Mouse (Mus musculus): Measurements from ENCODE around the gene Gm7849. TPM values are rescaled to one million over a fixed set of nuclear protein-coding genes. Genes with fewer than 3 reads are reported as not detected.

Gene Gm7849
- not detected in 2 replicates for polyA plus RNA-seq (2021; fragmentation: Nextera tagmentation)
- long read RNA-seq, experiment 1: 0 reads
- long read RNA-seq, experiment 2: 0 reads

DNA sequence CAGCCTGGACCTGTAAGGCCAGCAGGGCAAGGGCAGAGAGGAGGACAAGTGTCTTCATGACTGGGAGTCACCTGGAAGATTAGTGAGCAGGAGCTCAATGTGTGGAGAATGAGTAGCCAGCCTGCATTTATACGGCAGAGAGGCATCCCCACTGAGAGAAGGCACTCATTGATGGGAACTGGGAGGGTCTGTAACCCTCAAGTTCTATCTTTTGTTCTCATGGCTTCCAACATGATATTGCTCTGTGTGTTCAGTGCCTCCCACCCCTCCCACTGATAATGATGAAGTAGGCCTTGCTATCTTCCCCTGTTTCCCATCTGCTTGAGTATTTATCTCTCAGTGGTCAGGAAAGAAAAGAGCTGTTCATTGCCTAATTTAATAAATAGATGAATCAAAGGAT lies at the start of gene Gm7849:
Gene Gm7849, minus strand, starts transcription at position 101 of the 400 bp plus-strand sequence.

DNA sequence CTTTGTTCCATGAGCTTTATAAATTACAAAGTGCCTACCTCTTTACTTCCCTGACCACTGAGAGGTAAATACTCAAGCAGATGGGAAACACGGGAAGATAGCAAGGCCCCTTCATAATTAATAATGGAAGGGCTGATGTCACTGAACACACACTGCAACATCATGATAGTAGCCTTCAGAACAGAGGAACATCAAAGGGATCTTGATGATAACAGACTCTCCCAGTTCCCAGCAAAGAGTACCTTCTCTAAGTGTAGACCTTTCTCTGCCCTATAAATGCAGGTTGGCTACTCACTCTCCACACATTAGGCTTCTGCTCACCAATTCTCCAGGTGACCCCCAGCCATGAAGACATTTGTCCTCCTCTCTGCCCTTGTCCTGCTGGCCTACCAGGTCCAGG lies 29.2 kb downstream of the Gm7849 start, which contains the start of gene Defa36:
Gene Defa36, plus strand, starts transcription at position 301 of the 400 bp plus-strand sequence.

Other genes starting within 250 kb of the Gm7849 start
- not detected in 2 replicates for gene Gm15292, start 206.8 kb downstream of the Gm7849 start, polyA plus RNA-seq (2021; fragmentation: Nextera tagmentation)
- not detected in 2 replicates for gene Defa27, start 141.0 kb downstream of the Gm7849 start, polyA plus RNA-seq (2021; fragmentation: Nextera tagmentation)
- gene Defa29, start 129.5 kb downstream of the Gm7849 start, polyA plus RNA-seq (2021; fragmentation: Nextera tagmentation): not detected in 2 replicates
- not detected in 2 replicates for gene Defa2, start 78.0 kb downstream of the Gm7849 start, polyA plus RNA-seq (2021; fragmentation: Nextera tagmentation)
- gene Defa33, start 64.7 kb downstream of the Gm7849 start, polyA plus RNA-seq (2021; fragmentation: Nextera tagmentation): not detected in 2 replicates
- not detected in 2 replicates for gene Defa36, start 29.1 kb downstream of the Gm7849 start, polyA plus RNA-seq (2021; fragmentation: Nextera tagmentation)
- gene Defa20, start 52.7 kb upstream of the Gm7849 start, polyA plus RNA-seq (2021; fragmentation: Nextera tagmentation): not detected in 2 replicates
- gene Defa32, start 72.5 kb upstream of the Gm7849 start, polyA plus RNA-seq (2021; fragmentation: Nextera tagmentation): not detected in 2 replicates
- not detected in 2 replicates for gene Defa37, start 108.8 kb upstream of the Gm7849 start, polyA plus RNA-seq (2021; fragmentation: Nextera tagmentation)
- not detected in 2 replicates for gene Defa28, start 126.4 kb upstream of the Gm7849 start, polyA plus RNA-seq (2021; fragmentation: Nextera tagmentation)
- gene Gm7861, start 137.9 kb upstream of the Gm7849 start, polyA plus RNA-seq (2021; fragmentation: Nextera tagmentation): not detected in 2 replicates
- not detected in 2 replicates for gene Defa26, start 161.6 kb upstream of the Gm7849 start, polyA plus RNA-seq (2021; fragmentation: Nextera tagmentation)
- not detected in 2 replicates for gene Defa17, start 199.2 kb upstream of the Gm7849 start, polyA plus RNA-seq (2021; fragmentation: Nextera tagmentation)
- not detected in 2 replicates for gene Defa34, start 209.2 kb upstream of the Gm7849 start, polyA plus RNA-seq (2021; fragmentation: Nextera tagmentation)
- not detected in 2 replicates for gene AY761184, start 247.1 kb upstream of the Gm7849 start, polyA plus RNA-seq (2021; fragmentation: Nextera tagmentation)

Data from left cerebral cortex, adult 6 months (tissue).